Mouse (Mus musculus) liver, adult 2 months (tissue): ENCODE results near the gene Plod2.

Experiments used
- CTCF ChIP-seq: fragments of 200-500 bp; IDR thresholded peaks from 2 replicates; pipeline ENCODE4 v1.5.1; 2011; ENCODE audit warnings: low read depth, low read length, control low read depth
- POLR2A ChIP-seq: fragments of 200-500 bp; IDR thresholded peaks from 2 replicates; pipeline ENCODE4 v1.6.1; 2011; ENCODE audit warnings: low read length, control low read depth; ENCODE audit not compliant: insufficient read depth; ENCODE audit errors: extremely low read depth

DNA sequence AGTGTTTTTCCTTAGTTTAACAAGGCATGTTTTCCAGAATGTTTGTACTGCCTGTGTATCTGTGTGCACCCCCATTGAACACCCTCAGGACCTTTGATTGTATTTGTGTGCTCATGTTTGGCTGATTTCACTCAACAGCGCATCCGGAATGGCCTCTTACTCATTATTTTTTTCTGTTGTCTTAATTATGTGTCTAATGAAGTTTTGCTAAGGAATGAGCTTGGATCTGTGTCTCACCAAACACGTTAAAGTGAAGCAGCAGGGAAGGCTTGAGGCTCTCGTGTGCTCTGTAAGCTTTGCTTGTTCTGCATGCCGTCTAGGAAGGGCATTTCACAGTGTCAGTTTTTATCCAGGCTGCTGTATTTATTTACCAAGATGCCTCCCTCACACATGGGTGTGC, 59.5 kb downstream of the Plod2 start:
- TF ChIP-seq CTCF (no peak), POLR2A (no peak)
